Mouse (Mus musculus): ENCODE measurements around the gene Ehd4.

Ehd4 gene

GRCm38 (mm10) chr2:120107446-120107845 is 47.0 kb downstream of the Ehd4 start:
- DNase-seq (ENCODE audit: low spot score) = no peak

DNA sequence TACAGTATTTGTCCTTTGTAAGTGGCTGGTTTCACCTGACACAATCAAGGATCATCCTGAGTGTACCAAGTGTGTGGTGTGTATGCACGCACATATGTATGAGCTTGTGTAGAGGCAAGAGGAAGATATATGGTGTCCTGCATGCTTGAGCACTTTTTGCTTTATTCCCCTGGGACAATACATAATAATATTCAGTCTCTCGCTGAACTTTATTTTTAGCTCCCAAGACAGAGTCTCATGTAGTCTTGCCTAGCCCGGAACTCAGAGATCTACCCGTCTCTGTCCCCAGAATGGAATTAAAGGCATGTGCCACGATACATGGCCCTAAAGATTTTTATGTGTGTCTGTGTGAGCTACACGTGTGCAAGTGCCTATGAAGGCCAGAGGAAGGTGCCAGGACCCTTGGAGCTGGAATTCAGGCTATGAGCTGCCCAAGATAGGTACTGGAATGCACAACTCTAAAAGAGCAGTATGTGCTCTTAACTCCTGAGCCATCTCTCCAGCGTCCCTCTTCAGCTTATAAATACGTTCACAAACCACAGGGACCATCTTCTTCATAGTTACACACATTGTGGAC is 47.9 kb downstream of the Ehd4 start:
- no peak for DNase-seq (ENCODE audit: low spot score)

DNA sequence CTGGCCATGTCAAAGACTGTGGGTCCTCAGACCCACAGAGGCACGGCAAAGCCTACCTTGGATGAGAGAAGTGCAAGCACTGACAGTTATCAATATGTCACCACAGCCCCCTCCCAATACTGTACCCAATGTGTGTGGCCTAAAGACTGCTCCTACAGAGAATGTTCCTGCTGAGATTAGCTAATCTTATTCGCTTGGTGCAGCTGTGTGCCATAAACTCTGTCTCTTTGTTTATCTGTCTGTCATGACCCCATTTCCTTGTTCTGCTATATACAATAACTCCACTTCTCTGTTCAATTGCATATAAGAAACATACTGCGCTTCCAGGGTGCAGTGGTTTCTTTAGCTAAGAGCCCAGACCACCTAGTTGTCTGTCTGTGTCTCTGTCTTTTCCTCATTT is 48.5 kb downstream of the Ehd4 start:
- DNase-seq (ENCODE audit: low spot score) = no peak

DNA sequence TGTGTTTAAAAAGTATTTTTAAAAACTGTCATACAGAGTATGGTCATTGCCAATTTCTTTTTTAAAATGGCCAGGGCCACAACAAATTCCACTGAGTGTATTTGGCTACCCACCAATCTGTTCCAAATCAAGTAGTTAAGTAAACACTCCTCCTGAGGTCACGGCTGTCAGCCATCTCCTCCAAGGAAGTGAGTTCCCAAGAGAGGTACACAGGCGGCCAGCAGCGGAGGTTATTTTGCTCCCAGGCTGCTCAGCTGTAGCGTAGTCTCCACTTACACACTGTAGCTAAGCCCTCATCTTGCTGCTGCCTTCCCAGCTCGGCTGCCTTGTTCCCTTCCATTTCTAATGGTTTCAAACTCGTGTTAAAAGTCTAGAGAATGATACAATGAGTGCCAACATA is 51.5 kb downstream of the Ehd4 start:
- DNase-seq (ENCODE audit: low spot score) = no peak

- no peak for DNase-seq (ENCODE audit: low spot score)
These were observed 52.0 kb downstream of the Ehd4 start for GRCm38 (mm10) chr2:120102450-120102849.

GRCm38 (mm10) chr2:120101961-120102360 is 52.4 kb downstream of the Ehd4 start:
- DNase-seq (ENCODE audit: low spot score) = no peak

- DNase-seq (ENCODE audit: low spot score) = no peak
These were observed 54.5 kb downstream of the Ehd4 start for GRCm38 (mm10) chr2:120099886-120100285.

GRCm38 (mm10) chr2:120099263-120099662 is 55.1 kb downstream of the Ehd4 start:
- DNase-seq (ENCODE audit: low spot score) = no peak

GRCm38 (mm10) chr2:120098781-120099202 is 55.6 kb downstream of the Ehd4 start:
- no peak for DNase-seq (ENCODE audit: low spot score)

DNA sequence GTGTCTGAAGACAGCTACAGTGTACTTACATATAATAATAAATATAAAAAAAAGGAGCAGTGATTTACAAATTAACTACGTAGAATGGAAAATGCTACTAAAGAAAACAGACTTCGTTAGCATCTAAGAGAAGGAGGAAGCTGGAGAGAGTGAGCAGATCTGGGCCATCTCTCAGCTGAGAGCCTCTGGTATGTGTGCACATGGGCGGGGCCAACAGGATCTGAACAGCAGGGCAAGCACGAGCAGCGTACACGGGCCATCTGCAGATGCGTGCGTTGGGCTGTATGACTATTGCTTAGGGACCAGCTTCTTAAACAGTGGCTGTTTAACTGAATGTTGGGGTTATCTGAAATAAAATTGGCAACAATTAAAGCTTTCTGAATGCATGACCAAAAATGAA is 56.5 kb downstream of the Ehd4 start:
- no peak for DNase-seq (ENCODE audit: low spot score)

- no peak for DNase-seq (ENCODE audit: low spot score)
These were observed 57.7 kb downstream of the Ehd4 start for GRCm38 (mm10) chr2:120096711-120097110.

- DNase-seq (ENCODE audit: low spot score) = no peak
These were observed 58.2 kb downstream of the Ehd4 start for GRCm38 (mm10) chr2:120096191-120096590.

- no peak for DNase-seq (ENCODE audit: low spot score)
These were observed 59.2 kb downstream of the Ehd4 start for GRCm38 (mm10) chr2:120095171-120095570.

DNA sequence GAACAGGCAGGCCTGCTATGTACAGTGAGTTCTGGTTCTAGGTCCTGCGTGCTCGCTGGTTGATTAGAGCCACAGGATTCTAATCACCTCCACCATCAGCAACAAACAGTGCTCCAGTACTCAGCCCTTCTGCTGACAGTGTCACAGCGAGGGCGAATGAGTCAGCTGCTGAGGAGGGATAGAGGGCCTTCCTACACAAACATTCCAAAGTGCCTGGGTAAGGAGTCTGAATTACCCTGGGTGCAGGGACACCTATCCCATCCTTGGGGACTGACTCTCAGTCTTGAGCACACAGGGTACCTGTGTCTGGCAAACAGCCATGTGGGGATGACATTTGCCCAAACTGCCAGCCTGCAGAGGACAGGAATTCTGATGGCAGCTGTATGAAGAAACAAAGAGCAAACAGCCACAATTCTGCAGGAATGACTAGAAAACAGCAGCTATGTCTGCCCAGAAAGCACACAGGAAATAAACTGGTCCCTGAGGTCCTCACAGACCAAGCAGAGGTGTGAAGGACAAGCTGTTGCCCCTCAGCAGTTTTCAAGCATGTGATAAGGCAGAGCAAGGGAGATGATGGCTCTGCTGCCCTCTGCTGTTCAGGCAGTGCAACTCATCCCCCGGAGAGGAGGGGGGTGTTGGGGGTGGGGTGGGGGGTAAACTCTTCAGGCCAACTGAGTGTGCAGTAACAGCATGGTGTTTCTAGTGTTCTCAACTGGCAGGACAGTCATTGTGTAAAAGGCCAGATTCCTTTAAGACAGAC is 60.6 kb downstream of the Ehd4 start:
- peak; percentile 51 for DNase-seq (ENCODE audit: low spot score)

- no peak for DNase-seq (ENCODE audit: low spot score)
These were observed 63.4 kb downstream of the Ehd4 start for GRCm38 (mm10) chr2:120090979-120091378.

GRCm38 (mm10) chr2:120087897-120088296 is 66.5 kb downstream of the Ehd4 start:
- DNase-seq (ENCODE audit: low spot score) = no peak

GRCm38 (mm10) chr2:120087391-120087790 is 67.0 kb downstream of the Ehd4 start:
- no peak for DNase-seq (ENCODE audit: low spot score)

DNA sequence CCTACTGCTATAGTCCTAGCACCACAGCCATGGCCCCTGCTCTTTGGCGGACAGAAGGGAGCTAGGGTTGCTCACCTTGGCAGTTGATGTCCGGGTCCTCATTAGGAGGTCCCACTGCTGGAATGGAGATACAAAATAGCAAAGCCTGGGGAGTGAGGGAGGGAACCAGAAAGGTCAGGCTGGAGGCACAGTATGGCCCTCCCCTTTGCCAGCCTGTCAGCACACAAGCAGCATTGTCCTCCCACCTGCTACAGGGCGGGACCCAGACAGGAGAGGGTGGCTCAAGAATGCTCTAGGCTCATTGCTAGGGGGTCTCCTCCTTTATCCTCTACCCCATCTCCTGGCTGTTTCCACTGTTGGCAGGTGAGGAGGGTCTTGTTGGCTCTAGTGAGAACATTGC is 68.4 kb downstream of the Ehd4 start:
- DNase-seq (ENCODE audit: low spot score) = no peak

GRCm38 (mm10) chr2:120084593-120085361 is 69.6 kb downstream of the Ehd4 start:
- DNase-seq (ENCODE audit: low spot score) = no peak

GRCm38 (mm10) chr2:120082416-120082815 is 72.0 kb downstream of the Ehd4 start:
- DNase-seq (ENCODE audit: low spot score) = no peak

DNA sequence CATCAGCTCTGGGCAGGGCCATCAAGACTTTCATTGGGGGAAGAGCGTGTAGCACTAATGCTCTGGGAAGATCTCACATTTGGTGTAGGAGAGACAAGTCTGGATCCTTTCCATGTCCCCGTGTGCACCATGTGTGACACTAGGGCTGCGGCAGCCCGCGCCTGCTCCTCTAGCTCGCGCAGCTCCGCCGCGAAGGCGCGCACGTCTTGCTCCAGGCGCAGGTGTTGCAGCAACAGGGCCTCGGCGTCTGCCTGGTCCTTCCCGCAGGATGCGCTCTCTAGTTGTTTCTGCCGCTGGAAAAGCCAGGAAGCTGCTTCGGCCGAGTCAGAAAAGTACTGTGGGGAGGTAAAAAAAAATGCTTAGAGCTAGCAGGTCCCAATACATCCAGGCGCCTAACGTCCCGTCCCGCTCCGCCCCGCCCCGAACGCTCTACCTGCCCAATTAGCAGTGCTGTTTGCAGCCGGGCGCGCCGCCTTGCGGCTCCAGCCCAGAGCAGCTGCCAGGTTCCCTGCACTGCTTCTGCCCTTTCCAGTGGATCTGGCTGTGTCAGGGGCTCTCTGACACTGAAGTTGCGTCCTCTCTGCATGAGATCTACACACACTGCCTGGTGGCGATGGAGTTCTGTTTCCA is 78.2 kb downstream of the Ehd4 start:
- peak; percentile 54 for DNase-seq (ENCODE audit: low spot score)

- DNase-seq (ENCODE audit: low spot score) = no peak
These were observed 80.3 kb downstream of the Ehd4 start for GRCm38 (mm10) chr2:120074096-120074495.

Measured in ovary, postnatal 14 days (tissue).